Mouse (Mus musculus) gastrocnemius, postnatal 10 days (tissue): ENCODE results near the gene Dkkl1. TPM values are rescaled to one million over a fixed set of nuclear protein-coding genes. Genes with fewer than 3 reads are reported as not detected.
"Not testable (repeated sequence)": the region's sequence is repeated elsewhere in the genome, so short reads cannot be mapped to it uniquely, and the experiment has no call there.

Source experiments
- DNase-seq: peaks from one replicate; pipeline ENCODE4 v3.0.0; 2021; ENCODE audit warnings: mixed read lengths
- long read RNA-seq, 2 experiments: library from polyadenylated mRNA; stranded (forward); transcript quantifications; one replicate each; pipeline ENCODE4 v2.0.0; 2021
- total RNA-seq, 2 experiments: library from RNA; stranded (reverse); gene quantifications; 2 replicates each; pipeline ENCODE4 v1.2.3; 2021

The Dkkl1 gene
- not detected for total RNA-seq
- long read RNA-seq, experiment 1, result 0 reads
- long read RNA-seq, experiment 2, result 0 reads

GRCm38 (mm10) chr7:45211851-45212251 lies at the start of gene Dkkl1:
TSS of gene Dkkl1 (minus strand) at chr7:45212147.
- no peak for DNase-seq

DNA sequence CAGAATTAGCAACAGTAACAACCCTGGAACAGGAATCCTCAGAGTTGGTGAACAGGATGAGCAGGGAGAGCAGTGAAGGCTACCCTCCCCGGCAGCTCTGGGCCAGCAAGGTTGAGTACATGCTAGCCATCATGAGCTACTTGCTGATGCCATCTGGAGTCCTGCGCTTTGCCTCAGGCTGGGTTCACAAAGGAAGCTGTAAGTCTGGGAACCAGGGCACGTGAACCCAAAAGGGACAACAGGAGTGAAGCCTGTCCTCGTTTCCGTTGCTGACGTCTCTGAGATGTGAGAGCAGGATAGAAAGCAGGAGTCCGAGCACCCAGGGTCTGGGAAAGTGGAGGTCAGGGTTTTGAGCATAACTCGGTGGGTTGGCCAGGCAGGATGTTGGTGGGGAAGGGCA lies 47.3 kb upstream of the Dkkl1 start:
- no peak for DNase-seq

DNA sequence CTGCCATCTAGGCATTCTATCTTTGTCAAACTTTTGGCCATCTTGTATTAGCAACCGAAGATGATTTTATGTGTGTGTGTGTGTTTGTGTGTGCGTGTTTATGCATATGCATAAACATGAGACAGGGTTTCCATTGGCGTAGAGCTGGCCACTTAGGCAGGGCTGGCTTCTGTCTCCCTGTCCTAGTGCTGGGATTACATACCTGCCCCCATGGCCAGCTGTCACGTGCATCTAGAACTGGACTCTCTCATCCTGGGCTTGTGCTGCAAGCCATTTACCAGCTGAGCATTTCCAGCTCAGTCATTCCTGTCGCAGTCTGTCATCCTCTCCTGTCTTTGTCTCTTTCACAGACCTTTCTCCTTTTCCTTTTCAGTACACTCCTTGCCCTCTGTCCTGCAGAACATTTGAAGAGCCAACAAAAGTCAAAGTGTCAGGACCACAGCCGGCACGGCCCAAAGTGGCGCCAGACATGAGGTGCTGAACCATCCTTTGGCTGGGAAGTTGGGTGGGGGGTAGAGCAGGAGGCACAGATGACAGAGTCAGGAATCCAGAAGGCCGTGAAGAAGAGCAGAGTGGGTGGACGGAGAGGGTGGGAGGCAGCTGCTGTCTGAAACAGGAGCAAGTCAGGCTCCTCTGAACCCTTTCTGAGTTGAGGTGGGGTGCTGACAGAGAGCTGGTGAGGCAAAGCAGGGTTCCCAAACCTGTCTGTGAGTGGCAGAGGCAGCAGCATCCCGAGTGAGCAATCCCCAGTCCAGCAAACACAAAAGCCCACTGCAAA lies 45.3 kb upstream of the Dkkl1 start:
- DNase-seq, result no peak

- DNase-seq, result not testable (repeated sequence)
Measured at GRCm38 (mm10) chr7:45255822-45256221, 43.9 kb upstream of the Dkkl1 start.

GRCm38 (mm10) chr7:45253806-45254205 lies 41.9 kb upstream of the Dkkl1 start:
- DNase-seq, result no peak

DNA sequence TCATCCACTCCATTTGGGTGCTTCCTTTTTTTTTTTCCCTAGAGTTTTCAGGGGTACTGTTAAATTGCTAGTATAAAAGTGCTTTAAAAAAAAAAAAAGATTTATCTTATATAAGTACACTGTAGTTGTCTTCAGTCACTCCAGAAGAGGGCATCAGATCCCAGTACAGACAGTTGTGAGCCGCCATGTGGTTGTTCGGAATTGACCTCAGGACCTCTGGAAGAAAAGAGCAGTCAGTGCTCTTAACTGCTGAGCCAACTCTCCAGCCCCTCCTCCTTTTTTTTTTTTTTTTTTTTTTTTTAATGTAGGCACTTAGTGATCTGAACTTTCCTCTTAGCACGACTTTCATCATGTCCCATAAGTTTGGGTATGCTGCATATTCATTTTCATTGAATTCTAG lies 35.7 kb upstream of the Dkkl1 start:
- no peak for DNase-seq

DNA sequence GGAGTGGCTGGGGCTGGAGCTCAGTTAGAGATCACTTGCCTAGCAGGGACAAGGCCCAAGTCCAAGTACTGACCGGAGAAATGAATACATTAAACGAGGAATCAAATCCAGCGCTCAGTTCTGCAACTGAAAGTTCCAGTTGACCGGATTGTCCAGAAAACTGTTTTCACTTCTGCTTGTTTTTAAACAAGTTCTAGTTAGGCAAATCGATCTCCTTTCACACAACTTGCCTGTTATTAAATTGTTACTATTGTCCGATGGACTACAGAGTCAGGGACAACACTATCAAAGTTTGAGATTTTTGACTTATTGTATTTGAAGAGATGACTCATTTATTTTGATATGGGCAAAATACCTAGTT lies 29.4 kb upstream of the Dkkl1 start:
- DNase-seq, result no peak

- DNase-seq, result no peak
Measured at GRCm38 (mm10) chr7:45240633-45241388, 28.9 kb upstream of the Dkkl1 start, which contains the start of gene Slc6a16. TSS of gene Slc6a16 (plus strand) at chr7:45241085.

DNA sequence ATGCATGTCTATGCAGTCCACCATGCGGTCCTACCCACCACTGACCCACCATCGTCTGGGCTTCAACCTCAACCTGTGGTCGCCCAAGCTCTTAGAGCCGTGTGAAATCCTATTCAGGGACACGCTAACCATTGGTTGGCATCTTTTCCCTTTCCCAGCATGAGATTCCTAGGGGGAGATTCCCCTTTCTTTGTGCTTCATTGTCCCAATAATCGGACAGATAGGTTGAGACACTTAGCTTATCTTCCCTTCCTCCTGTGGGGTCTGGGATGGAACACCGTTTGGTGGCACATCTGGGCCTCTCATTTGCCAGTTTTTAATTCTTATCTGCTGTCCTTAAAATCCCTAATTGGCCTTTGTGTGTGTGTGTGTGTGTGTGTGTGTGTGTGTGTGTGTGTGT lies 28.2 kb upstream of the Dkkl1 start:
- no peak for DNase-seq

GRCm38 (mm10) chr7:45238723-45239496 lies 27.0 kb upstream of the Dkkl1 start, which contains the start of gene Cd37:
TSS of gene Cd37 (minus strand) at chr7:45239115.
- DNase-seq, result no peak

- no peak for DNase-seq
Measured at GRCm38 (mm10) chr7:45237747-45238699, 26.1 kb upstream of the Dkkl1 start.

GRCm38 (mm10) chr7:45235656-45236180 lies 23.8 kb upstream of the Dkkl1 start:
- no peak for DNase-seq

DNA sequence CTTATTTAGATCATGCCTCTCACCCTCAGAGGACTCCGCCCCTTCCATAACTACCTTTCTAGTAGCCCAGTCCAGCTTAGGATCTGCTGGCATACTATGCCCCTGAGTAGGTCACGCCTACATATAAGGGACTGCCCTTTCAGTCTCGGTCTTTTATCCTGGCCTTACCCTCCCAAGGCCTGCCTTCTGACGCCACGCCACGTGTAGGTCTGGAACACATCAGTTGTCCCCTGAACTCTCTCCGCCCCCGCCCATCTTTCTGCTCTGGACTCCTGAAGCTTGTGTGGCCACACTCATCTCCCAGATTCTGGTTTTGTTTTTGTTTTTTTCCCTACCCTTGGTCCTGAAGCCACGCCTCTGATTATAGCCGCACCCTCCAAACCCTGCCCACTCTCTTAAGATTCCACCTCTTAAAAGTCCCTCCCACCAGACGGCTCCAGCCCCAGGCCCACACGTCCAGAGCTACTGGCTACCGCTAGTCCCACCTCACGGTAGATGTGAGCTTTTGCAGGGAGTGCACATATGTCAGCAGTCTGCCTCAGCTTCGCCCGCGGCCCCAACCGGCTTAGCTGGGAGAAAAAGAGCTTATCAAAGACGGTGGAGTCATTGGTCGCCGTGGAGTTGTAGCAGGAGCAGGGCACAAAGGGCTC lies 23.1 kb upstream of the Dkkl1 start:
- DNase-seq, result peak; percentile 26

GRCm38 (mm10) chr7:45234333-45234841 lies 22.4 kb upstream of the Dkkl1 start:
- no peak for DNase-seq

- DNase-seq, result no peak
Measured at GRCm38 (mm10) chr7:45233580-45234332, 21.8 kb upstream of the Dkkl1 start.

DNA sequence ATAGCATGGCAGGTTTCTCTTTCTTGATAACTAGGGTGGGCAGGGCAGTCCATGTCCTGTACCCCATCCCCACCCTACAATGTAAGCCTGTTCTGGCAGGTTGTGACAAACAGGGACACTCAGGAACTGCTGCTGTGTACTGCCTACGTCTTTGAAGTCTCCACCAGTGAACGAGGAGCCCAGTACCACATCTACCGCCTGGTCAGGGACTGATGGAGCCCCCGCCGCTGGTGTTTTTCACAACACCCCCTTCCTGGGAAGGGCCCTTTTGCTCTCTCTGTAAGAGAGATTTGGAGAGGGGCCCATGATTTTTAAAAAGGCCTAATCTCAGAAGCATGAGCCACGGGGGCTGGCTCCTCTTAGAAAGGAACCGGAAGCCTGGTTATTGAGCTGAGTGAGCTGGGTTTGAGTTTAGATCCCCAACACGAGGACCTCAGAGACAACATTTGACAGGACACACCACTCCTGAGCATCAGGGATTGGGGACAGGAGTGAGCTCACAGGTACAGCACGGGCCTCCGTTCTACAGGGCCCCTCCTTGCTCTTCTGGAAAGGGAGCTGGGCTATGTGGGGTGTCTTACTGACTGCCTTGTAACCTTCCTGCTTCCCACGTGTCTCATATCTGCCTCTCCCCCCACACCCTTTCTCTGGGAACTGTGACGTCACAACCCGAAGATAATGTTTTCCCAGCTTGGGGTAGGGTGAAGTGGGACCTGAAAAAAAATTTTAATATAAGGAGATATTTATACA lies 20.9 kb upstream of the Dkkl1 start:
- no peak for DNase-seq

DNA sequence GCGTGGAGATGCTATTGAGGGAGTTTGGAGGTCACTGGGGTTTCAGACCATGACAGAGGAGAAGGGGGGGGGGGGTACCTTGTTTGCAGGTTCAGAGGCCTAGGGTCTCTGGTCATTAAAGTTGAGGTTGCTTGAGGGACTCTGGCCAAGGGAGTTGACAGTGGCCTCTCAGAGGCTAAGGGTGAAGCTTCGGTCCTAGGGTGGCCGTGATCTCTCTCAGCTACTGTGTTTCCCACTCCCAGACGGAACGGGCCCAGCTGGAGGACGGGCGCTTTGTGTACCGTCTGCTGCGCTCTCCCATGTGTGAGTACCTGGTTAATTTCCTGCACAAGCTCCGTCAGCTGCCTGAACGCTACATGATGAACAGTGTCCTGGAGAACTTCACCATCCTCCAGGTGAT lies 20.0 kb upstream of the Dkkl1 start:
- no peak for DNase-seq

DNA sequence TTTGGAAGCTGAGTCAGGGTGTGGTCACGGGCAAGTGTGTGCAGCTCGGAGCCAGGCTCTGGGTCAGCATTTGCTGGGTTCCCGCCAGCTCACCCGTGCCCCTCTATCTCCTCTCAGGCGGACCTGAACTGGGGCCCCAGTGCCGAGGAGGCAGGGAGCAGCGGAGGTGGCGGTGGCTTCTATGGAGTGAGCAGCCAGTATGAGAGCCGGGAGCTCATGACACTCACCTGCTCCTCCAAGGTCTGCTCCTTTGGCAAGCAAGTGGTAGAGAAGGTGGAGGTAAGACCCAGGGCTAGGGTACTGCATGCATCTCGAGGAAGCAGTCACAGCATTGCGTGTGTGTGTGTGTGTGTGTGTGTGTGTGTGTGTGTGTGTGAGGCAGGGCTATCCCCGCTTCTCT lies 19.2 kb upstream of the Dkkl1 start:
- no peak for DNase-seq
